Mouse (Mus musculus) lung, adult 18-20 months (tissue): ENCODE data around the gene Phf13.
A peak's percentile ranks its signal among the peaks of the same experiment; 100 is the strongest.
"Not testable (repeated sequence)": the region's sequence is repeated elsewhere in the genome, so short reads cannot be mapped to it uniquely, and the experiment has no call there.

ENCODE experiments used
- DNase-seq, 2 experiments: peaks; one replicate each; pipeline ENCODE4 v3.0.0; 2022; ENCODE audit warnings: mixed read lengths in 2 of 2

The Phf13 gene

GRCm38 (mm10) chr4:151996173-151996950 is at the start of gene Phf13:
Gene Phf13 (minus strand): TSS chr4:151996258.
- peak; percentile 99 for DNase-seq

- no peak for DNase-seq
Observed at GRCm38 (mm10) chr4:152044609-152045008, 48.6 kb upstream of the Phf13 start.

GRCm38 (mm10) chr4:152043171-152043570 is 47.1 kb upstream of the Phf13 start:
- DNase-seq, result no peak

- no peak for DNase-seq
Observed at GRCm38 (mm10) chr4:152041924-152042641, 46.0 kb upstream of the Phf13 start.

DNA sequence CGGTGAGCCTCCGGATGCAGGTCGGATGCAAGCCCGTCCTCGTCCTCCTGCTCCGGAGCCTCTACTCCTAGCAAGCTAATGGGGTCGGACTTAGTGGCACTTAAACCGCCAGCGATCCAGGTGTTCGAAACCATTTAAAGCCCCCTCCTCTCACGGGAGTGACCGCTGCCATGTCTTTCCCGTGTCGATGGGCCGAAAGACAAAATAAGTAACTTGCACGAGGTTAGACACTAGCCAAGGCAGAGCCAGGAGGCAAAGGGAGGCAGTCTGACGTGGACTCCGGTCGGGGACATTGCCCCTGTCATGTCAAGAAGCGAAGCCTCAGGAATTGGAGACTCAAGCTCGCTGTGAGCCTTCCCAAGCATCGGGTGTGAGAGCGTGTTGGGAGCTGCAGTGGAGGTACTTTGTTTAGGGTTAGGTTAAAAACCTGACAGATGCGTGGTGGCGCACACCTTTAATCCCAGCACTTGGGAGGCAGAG is 43.8 kb upstream of the Phf13 start:
- no peak for DNase-seq

DNA sequence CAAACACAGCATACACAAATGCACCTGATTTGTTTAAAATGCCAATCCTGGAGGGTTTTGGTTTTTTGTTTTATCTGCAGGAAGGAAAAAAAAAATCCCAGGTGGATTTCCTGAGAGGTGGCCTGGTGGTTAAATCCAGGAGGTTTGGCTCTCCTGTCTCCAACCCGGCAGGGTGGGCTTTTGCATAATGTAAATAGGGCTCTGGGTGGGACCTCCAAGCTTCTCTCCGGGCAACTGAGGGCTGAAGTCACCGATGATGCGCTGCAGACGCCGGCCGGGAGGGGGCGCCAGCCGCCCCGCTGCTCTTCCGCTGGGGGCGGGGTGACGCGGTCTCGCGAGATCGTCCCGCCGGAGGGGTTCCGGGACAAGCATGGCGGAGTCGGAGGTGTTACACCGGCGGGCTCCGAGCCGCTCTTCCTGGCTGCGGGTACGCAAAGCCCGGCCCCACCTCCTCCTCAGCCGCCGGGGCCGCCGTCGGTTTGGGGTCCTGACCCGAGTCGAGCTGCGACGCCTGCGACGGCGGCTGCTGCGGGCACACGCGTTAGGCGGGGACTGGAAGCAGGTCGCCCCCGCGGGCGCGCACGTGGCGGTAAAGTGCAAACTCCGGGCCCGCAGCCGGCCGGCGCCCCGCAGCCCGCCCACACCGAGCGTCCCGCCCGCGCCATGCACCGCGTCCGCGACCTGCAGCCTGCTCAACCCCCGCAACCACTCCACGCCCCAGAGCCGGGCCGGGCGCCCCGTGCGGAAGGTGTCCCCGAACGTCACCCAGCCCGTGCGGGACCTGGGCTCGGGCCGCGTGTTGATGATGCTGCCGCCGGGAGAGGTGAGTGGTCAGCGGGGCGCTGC is 43.1 kb upstream of the Phf13 start, which contains the start of gene Nol9:
TSS of gene Nol9 (plus strand) at position 337 of the 846 bp plus-strand sequence.
- DNase-seq, result peak; percentile 90 to 93

DNA sequence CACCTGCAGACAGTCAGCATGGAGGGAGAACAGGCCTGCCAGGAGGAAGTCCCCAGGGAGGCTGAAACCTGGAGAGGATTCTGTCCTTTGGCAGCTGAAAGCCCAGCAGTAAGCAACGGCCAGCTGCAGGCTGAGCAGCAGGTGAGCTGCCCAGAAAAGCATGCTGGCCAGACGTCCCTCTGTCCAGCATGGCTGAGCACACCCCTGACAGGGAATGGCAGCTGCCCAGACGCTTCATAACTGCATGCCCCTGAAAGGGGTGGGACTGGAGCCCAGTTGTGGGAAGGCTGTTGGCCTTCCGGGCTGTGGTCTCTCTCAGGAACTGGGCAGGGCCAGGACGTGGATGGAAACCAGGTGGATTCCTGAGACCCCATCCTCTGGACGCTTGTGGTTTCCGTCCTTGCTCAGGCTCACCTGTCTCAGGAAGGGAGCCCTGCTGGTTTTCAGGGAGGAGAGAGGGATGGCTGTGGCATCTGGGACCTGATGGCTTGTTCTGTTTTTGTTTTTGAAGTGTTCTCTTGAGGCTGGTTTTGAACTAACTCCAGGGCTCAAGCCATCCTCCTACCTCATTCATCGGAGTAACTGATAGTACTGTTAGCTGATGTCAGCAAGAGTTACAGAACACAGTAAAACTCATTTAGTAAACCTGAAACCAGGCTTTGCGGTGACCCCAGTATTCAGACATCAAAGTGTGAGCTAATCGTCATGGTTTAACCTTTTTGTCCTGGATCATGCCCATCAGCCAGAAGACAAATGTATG is 42.3 kb upstream of the Phf13 start, which contains the start of gene Tas1r1:
TSS of gene Tas1r1 (minus strand) at position 344 of the 760 bp plus-strand sequence.
- DNase-seq, result no peak

DNA sequence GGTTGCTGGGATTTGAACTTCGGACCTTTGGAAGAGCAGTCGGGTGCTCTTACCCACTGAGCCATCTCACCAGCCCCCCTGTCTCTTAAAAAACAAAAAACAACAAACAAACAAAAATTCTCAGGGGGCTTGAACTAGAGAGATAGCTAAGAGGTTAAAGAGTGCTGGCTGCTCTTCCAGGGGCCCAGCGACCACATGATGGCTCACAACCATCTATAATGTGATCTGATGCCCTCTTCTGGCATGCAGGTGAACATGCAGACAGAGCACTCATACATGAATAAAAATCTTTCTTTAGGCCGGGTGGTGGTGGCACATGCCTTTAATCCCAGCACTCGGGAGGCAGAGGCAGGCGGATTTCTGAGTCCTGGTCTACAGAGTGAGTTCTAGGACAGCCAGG is 40.4 kb upstream of the Phf13 start:
- not testable (repeated sequence) for DNase-seq

DNA sequence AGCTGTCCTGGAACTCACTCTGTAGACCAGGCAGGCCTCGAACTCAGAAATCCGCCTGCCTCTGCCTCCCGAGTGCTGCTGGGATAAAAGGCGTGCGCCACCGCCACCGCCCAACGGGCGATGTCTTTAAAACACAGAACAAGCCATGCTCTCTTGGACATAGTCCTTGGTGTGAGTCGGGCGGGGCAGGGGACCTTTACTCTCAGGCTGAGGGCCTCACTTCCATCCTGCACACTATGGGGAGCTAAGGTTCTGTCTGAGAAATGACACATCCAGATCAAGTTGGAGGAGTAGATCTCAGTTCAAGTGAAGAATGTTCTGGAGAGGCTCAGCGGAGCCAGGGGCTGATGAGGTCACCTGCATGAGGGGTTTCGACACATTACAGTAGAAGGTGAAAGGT is 36.9 kb upstream of the Phf13 start:
- DNase-seq, result no peak

GRCm38 (mm10) chr4:152029997-152030396 is 33.9 kb upstream of the Phf13 start:
- no peak for DNase-seq

- no peak for DNase-seq
Observed at GRCm38 (mm10) chr4:152029087-152029486, 33.0 kb upstream of the Phf13 start.

DNA sequence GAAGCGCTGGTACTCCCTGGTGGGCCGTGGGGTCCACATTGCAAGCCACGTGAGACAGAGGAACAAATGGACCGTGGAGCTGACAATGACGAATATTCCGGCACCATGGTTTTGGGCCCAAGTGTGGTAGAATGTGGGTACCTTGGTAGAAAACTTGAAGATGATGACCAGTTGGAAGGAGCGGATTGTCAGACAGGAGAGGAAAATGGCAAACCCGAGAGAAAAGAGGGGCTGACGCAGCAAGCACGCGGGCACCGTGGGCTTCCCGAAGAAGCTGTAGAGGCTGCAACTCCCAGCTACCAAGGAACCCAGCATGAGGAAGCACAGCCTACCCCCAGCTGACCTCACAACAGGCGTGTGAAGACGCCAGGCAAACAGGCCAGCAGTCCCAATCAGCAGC is 32.4 kb upstream of the Phf13 start:
- no peak for DNase-seq

DNA sequence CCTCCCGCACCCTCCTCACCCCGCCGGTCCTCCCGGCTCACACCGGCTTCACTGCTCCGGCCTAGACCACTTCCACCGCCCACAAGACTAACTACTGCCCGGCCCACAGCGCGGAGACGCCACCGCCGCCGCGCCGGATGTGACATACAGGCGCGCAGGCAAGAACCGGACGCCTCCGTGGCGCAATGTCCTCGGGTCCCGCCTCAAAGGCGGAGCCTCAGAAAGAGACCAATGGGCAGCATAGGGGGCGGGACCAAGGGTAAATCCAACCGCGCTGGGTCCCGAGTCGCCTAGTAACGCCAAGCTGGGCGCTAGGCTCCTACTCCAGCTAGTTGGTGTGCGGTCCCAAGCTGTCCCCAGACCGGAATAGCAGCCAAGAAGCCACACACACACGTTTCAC is 31.5 kb upstream of the Phf13 start, which contains the start of gene Zbtb48:
TSS of gene Zbtb48 (minus strand) at position 148 of the 400 bp plus-strand sequence.
- peak; percentile 98 to 99 for DNase-seq

GRCm38 (mm10) chr4:152026751-152027508 is 30.9 kb upstream of the Phf13 start:
- DNase-seq, result peak; percentile 35 to 51

- peak; percentile 42 to 48 for DNase-seq
Observed at GRCm38 (mm10) chr4:152024525-152024924, 28.5 kb upstream of the Phf13 start.

- DNase-seq, result no peak
Observed at GRCm38 (mm10) chr4:152022506-152022905, 26.4 kb upstream of the Phf13 start.

GRCm38 (mm10) chr4:152021568-152022097 is 25.6 kb upstream of the Phf13 start:
- DNase-seq, result no peak

GRCm38 (mm10) chr4:152020024-152020423 is 24.0 kb upstream of the Phf13 start:
- DNase-seq, result no peak

DNA sequence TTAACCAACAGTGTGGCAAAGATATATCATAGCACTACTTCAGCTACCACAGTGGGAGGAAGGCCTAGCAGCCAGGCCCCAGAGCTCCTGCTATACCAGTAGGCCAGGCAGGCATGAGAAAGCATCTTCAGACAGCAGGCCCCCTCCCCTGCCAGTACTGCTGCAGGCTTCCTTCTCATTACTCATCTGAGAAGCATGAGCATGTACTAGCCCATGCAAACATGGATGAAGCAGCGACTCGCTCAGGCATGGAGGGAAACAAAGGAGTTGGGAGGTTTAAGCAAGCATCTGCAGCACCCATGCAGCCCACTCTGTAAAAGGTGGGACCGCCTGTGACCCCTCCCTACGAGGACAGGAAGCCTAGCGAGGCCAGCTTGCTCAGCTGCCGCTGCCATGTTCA is 23.0 kb upstream of the Phf13 start:
- DNase-seq, result no peak

DNA sequence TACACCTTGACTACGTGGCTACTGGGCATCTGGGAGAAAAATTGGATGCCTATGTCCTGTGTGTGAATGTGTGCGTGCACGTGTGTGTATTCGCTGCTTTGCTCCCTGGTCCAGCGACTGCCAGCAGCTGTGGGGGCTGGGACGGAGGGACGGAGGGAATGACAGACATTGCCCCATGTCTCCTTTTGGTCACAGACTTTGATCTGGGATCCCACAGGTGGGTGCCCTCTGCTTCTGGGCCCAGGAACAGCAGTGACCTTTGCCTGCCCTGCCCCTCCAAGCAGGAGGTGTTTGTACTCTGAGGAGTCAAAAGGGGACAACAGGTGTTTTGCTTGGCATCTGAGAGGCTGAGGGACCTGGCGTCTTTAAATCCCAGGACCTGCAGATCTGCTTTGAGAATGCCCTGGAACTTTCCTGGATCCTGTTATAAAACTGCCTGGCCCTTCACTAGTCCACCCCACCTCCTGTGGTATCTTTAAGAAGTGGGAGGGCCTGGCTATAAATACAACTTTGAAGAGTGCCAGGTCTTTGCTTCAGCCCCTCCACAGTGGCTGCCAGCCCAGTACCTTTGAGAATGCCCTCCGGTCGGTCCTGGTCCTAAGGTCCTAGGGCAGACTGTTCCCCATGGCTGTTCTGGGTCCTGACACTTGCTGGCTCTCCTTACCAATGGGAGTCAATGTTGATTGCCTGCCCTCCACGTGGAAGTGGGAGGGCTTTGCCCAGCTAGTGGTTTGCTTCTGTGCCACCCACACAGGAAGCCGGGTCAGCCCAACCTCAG is 17.2 kb upstream of the Phf13 start:
- peak in 1 of 2 experiments; percentile 44 for DNase-seq
